Mouse (Mus musculus) intestine, embryonic 16.5 days (tissue): ENCODE results near the gene Tuba1b. TPM values are rescaled to one million over a fixed set of nuclear protein-coding genes. Genes with fewer than 3 reads are reported as not detected.

Experiments
- ATAC-seq: fragments of 200-750 bp; cut with Nextera tagmentation; 2 replicates; pipeline ENCODE4 v1.8.0; 2017; ENCODE audit warnings: moderate TSS enrichment, moderate library complexity
- H3K27ac ChIP-seq: fragments of 300-500 bp; sonication (generic); 2 replicates; pipeline ENCODE4 v1.5.1; 2014; ENCODE audit warnings: mild to moderate bottlenecking, low read length
- H3K27me3 ChIP-seq: fragments of 300-500 bp; sonication (generic); replicated peaks from 2 replicates; pipeline ENCODE4 v1.6.1; 2014; ENCODE audit warnings: low read length, control low read depth, mixed read lengths; ENCODE audit not compliant: control insufficient read depth, insufficient read depth
- H3K36me3 ChIP-seq: fragments of 300-500 bp; sonication (generic); 2 replicates; pipeline ENCODE4 v1.6.1; 2014; ENCODE audit warnings: low read length, control low read depth; ENCODE audit not compliant: control insufficient read depth, insufficient read depth
- H3K4me1 ChIP-seq: fragments of 300-500 bp; sonication (generic); 2 replicates; pipeline ENCODE4 v1.6.1; 2014; ENCODE audit warnings: low read length, control low read depth, mixed read lengths; ENCODE audit not compliant: control insufficient read depth, insufficient read depth
- H3K4me2 ChIP-seq: fragments of 300-500 bp; sonication (generic); 2 replicates; pipeline ENCODE4 v1.6.1; 2014; ENCODE audit warnings: low read depth, low read length, control low read depth
- H3K4me3 ChIP-seq: fragments of 300-500 bp; sonication (generic); 2 replicates; pipeline ENCODE4 v1.5.1; 2014; ENCODE audit warnings: mild to moderate bottlenecking, low read length
- H3K9ac ChIP-seq: fragments of 300-500 bp; sonication (generic); 2 replicates; pipeline ENCODE4 v1.6.1; 2014; ENCODE audit warnings: low read depth, low read length
- H3K9me3 ChIP-seq: fragments of 300-500 bp; sonication (generic); 2 replicates; pipeline ENCODE4 v1.6.1; 2016; ENCODE audit warnings: low read length, control low read depth; ENCODE audit not compliant: control insufficient read depth
- WGBS: fragments of 180-500 bp; shearing (Covaris S2); extraction: QIAGEN DNeasy Blood & Tissue Kit; methylation state at CpG from one replicate; pipeline ENCODE4 v1.1.7; 2014; 5-methylcytosine and 5-hydroxymethylcytosine counted together
- polyA plus RNA-seq: library from polyadenylated mRNA; unstranded; fragments of >200 nt; fragmentation: Nextera tagmentation; extraction: Ambion mirVana; gene quantifications from 2 replicates; pipeline ENCODE4 v1.2.1, GENCODE M21; 2015

Tuba1b gene
- polyA plus RNA-seq = 1,159 and 1,322 TPM in 2 replicates

- no peaks in the 10 kb centered on the region for H3K9me3 ChIP-seq
- peak within 1 kb of the TSS; percentile 97 for H3K27ac ChIP-seq
- WGBS = 0% methylated on average over 50 of the region's 58 CpGs
- peaks cover 8% of the 10 kb centered on the region for H3K4me1 ChIP-seq
- no peaks in the 10 kb centered on the region for H3K27me3 ChIP-seq
- peak within 1 kb of the TSS; percentile 82 for H3K4me3 ChIP-seq
- peak within 1 kb of the TSS; percentile 89 for H3K9ac ChIP-seq
- H3K4me2 ChIP-seq = peak within 1 kb of the TSS; percentile 87
- peaks cover 4% of the 10 kb centered on the region; the same call in 1 of the 2 replicates for H3K36me3 ChIP-seq
- ATAC-seq = peak; percentile 98
Measured at GRCm38 (mm10) chr15:98934217-98934839, at the start of gene Tuba1b. Gene Tuba1b (minus strand): TSS chr15:98934565.

- H3K9ac ChIP-seq = 0 out of 2 replicates have a peak overlapping the region, but pooled peaks have one; percentile 3
- H3K27me3 ChIP-seq = no peaks in the 10 kb centered on the region
- no peak for ATAC-seq
- no peak overlapping the region for H3K4me3 ChIP-seq
- no peaks in the 10 kb centered on the region for H3K36me3 ChIP-seq
- 0 out of 2 replicates have a peak overlapping the region, but pooled peaks have one; percentile 3 for H3K27ac ChIP-seq
- peaks cover 19% of the 10 kb centered on the region; the same call in 1 of the 2 replicates for H3K4me1 ChIP-seq
- WGBS = 47% methylated on average over 16 of the region's 16 CpGs
- H3K9me3 ChIP-seq = no peaks in the 10 kb centered on the region
- H3K4me2 ChIP-seq = no peak overlapping the region
Measured at GRCm38 (mm10) chr15:98983431-98984081, 49.2 kb upstream of the Tuba1b start.

DNA sequence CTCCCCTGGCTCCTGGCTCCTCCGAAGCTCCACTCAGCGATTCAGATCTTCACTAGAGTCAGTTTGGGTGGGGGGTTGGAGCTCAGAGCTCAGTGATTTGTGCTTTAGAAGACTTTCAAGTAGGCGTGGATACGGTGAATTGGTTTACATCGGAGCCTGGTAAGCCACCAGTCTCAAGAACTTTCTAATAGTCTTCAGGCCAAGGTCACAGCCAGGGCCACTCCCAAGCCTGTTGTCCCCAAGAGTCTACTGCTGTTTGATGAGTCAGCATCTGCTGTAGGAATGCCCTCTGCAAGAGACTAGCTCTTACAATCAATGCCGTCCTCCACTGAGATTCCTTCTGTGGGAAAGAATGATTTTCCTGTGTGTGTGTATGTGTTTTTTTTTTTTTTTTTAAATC lies 47.7 kb upstream of the Tuba1b start:
- no peak overlapping the region for H3K27ac ChIP-seq
- H3K27me3 ChIP-seq = no peaks in the 10 kb centered on the region
- H3K9me3 ChIP-seq = no peaks in the 10 kb centered on the region
- no peak for ATAC-seq
- peaks cover 22% of the 10 kb centered on the region for H3K4me1 ChIP-seq
- H3K4me3 ChIP-seq = no peak overlapping the region
- H3K36me3 ChIP-seq = no peaks in the 10 kb centered on the region
- 0 out of 2 replicates have a peak overlapping the region, but pooled peaks have one; percentile 7 for H3K9ac ChIP-seq
- no peak overlapping the region for H3K4me2 ChIP-seq
- 66% methylated on average over 6 of the region's 6 CpGs for WGBS

DNA sequence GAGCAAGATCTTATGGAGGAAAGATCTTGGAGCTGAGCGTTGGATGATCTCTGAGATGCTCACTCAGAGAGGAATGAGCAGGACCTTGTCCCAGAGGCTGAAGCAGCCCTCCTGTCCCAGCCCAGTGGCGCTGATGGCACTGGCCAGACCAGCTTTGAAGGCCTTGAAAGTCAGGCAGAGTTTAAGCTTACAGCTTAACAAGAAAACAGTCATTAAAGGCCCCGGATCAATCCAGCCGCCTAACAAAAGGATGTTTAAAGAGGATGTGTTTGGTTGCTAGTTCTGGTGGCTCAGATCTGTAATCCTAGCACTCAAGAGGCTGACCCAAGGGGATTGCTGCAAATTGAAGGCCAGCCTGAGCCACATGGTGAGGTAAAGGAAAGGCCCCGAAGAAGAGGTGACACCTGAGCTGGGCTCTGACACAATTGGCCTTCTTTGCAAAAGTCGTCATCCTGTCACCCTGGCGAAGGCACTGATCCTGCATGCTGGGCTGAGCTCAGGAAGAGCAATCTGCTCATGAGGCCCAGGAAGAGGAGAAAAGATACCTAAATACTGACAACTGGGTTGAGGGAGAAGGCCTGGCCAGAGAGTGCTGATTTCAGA lies 45.7 kb upstream of the Tuba1b start:
- H3K9ac ChIP-seq = no peak overlapping the region
- H3K27ac ChIP-seq = no peak overlapping the region
- no peak overlapping the region for H3K4me3 ChIP-seq
- no peak for ATAC-seq
- no peak overlapping the region for H3K4me2 ChIP-seq
- peaks cover 18% of the 10 kb centered on the region for H3K4me1 ChIP-seq
- WGBS = 54% methylated on average over 7 of the region's 7 CpGs
- no peaks in the 10 kb centered on the region for H3K27me3 ChIP-seq
- H3K9me3 ChIP-seq = no peaks in the 10 kb centered on the region
- H3K36me3 ChIP-seq = no peaks in the 10 kb centered on the region

GRCm38 (mm10) chr15:98978409-98979172 lies 44.2 kb upstream of the Tuba1b start:
- Histone ChIP-seq H3K4me2 (no peak overlapping the region), H3K27ac (peak overlapping the region; percentile 38; the same call in 1 of the 2 replicates), H3K9me3 (no peaks in the 10 kb centered on the region), H3K36me3 (no peaks in the 10 kb centered on the region), H3K4me3 (no peak overlapping the region), H3K4me1 (peaks cover 13% of the 10 kb centered on the region), H3K9ac (no peak overlapping the region), H3K27me3 (no peaks in the 10 kb centered on the region)
- WGBS = 65% methylated on average over 20 of the region's 20 CpGs
- ATAC-seq = no peak

DNA sequence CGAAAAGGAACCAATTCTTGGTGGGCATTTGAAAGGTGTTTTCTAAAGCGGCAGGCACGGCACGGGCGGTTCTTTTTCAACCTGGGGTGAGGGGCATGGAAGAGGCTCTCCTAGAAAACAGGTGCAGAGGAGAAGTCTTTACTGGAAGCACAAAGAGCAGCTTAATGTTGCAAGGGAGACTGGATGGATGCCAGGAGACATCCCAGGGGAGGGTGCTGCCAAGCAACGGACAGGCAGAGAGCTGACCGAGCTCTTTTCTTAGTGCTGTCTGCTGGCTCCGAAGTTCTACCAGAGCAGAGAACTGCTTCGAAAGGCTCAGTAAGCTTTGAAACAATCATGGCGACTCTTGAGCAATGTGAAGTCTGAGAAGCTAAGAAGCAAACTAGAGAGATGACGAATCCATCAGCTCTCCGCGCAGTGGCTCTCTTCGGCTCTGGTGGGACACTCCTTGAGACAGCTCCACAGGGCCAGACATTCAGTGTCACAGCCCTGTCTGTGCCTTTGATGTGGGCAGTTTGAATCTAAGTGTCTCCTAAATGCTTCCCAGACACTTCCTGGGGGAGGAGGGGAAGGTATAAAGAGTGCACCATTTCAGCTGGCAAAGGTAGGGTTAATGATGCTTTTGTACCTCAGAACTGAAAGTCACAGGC lies 43.5 kb upstream of the Tuba1b start:
- no peak overlapping the region for H3K9ac ChIP-seq
- WGBS = 64% methylated on average over 14 of the region's 14 CpGs
- no peak overlapping the region for H3K4me3 ChIP-seq
- H3K4me1 ChIP-seq = peaks cover 13% of the 10 kb centered on the region
- H3K4me2 ChIP-seq = no peak overlapping the region
- no peaks in the 10 kb centered on the region for H3K27me3 ChIP-seq
- no peak for ATAC-seq
- H3K9me3 ChIP-seq = no peaks in the 10 kb centered on the region
- no peaks in the 10 kb centered on the region for H3K36me3 ChIP-seq
- H3K27ac ChIP-seq = peak overlapping the region; percentile 38

- Histone ChIP-seq H3K4me1 (peaks cover 9% of the 10 kb centered on the region), H3K27ac (no peak overlapping the region), H3K4me3 (no peak overlapping the region), H3K9ac (no peak overlapping the region), H3K9me3 (no peaks in the 10 kb centered on the region), H3K36me3 (no peaks in the 10 kb centered on the region), H3K27me3 (no peaks in the 10 kb centered on the region), H3K4me2 (no peak overlapping the region)
- 75% methylated on average over 21 of the region's 21 CpGs for WGBS
- ATAC-seq = no peak
Measured at GRCm38 (mm10) chr15:98976763-98977758, 42.7 kb upstream of the Tuba1b start.

- Histone ChIP-seq H3K36me3 (no peaks in the 10 kb centered on the region), H3K9ac (no peak overlapping the region), H3K4me1 (peaks cover 19% of the 10 kb centered on the region), H3K4me2 (no peak overlapping the region), H3K27me3 (no peaks in the 10 kb centered on the region), H3K9me3 (no peaks in the 10 kb centered on the region), H3K4me3 (no peak overlapping the region), H3K27ac (no peak overlapping the region)
- WGBS = 80% methylated on average over 9 of the region's 9 CpGs
- ATAC-seq = no peak
Measured at GRCm38 (mm10) chr15:98973015-98973614, 38.8 kb upstream of the Tuba1b start.
